Comparison of ENCODE assay signal across 10 mouse cellular contexts in genomic region chr3:118435248-118435647, GRCm38 (mm10).
DNase-seq lines count a peak whose midpoint lies in the region; ATAC-seq and TF ChIP-seq lines count a peak whose summit lies in the region.
"Had no signal": no experiment of that assay in that cellular context is flagged by ENCODE, and none has a peak within 500 bp of the region (broad histone marks: within the 10 kb centered on the region; RNA-seq: fewer than 3 reads in every experiment).

No protein-coding gene starts in this region.

- H3K27me3 ChIP-seq in testis, adult 2 months (ENCODE audit: control insufficient read depth, insufficient read depth, low read length): peaks cover 8% of the 10 kb centered on the region
- peaks cover 58% of the 10 kb centered on the region for H3K27me3 ChIP-seq in limb, embryonic 13.5 days
- H3K27me3 ChIP-seq in stomach, postnatal 0 days (ENCODE audit: control insufficient read depth, insufficient read depth, low read length): 0 out of 2 replicates have a peak, but pooled peaks cover 4% of the 10 kb centered on the region

- peaks cover 8% of the 10 kb centered on the region for H3K4me1 ChIP-seq in testis, adult 2 months (ENCODE audit: control insufficient read depth, insufficient read depth, low read length)
- peaks cover 27% of the 10 kb centered on the region for H3K4me1 ChIP-seq in limb, embryonic 13.5 days
- no peaks in the 10 kb centered on the region for H3K4me1 ChIP-seq in stomach, postnatal 0 days (replicated peaks; ENCODE audit: control insufficient read depth, insufficient read depth)

- peak overlapping the region; percentile 49 for H3K4me3 ChIP-seq in testis, adult 2 months (ENCODE audit: control insufficient read depth, low read depth, low read length)
- peak overlapping the region; percentile 49 for H3K4me3 ChIP-seq in limb, embryonic 13.5 days
- peak overlapping the region; percentile 40; the same call in 1 of the 2 replicates for H3K4me3 ChIP-seq in stomach, postnatal 0 days (ENCODE audit: low read depth, low read length)
- H3K4me3 ChIP-seq: megakaryocyte, embryonic 14.5 days had no signal

- no peak for TF ChIP-seq CTCF in testis, adult 2 months (IDR thresholded peaks at IDR 0.05; ENCODE audit: control insufficient read depth, insufficient read depth, insufficient replicate concordance, low read depth, low read length)
- TF ChIP-seq CTCF in stomach, postnatal 0 days (IDR thresholded peaks at IDR 0.05; ENCODE audit: low read depth): no peak

- H3K9me3 ChIP-seq in limb, embryonic 13.5 days: no peaks in the 10 kb centered on the region
- H3K9me3 ChIP-seq in stomach, postnatal 0 days (ENCODE audit: control insufficient read depth, low read length): no peaks in the 10 kb centered on the region

- no peak for DNase-seq in frontal cortex, postnatal 36 days (ENCODE audit: low spot score in 2 of 2)
- no peak for DNase-seq in testis, postnatal 14 days (ENCODE audit: low spot score)
- no peak for DNase-seq in stomach, postnatal 0 days (ENCODE audit: low spot score)
- DNase-seq in adipocyte (ENCODE audit: low spot score): no peak
- no peak for DNase-seq in testis, postnatal 10 days (ENCODE audit: low spot score)
- DNase-seq: cerebellum, adult 8-10 months had no signal

- H3K9ac ChIP-seq in limb, embryonic 13.5 days: no peak overlapping the region
- no peak overlapping the region for H3K9ac ChIP-seq in stomach, postnatal 0 days (ENCODE audit: low read length)

- no peaks in the 10 kb centered on the region for H3K36me3 ChIP-seq in testis, adult 2 months (ENCODE audit: control insufficient read depth, insufficient read depth, low read length)
- H3K36me3 ChIP-seq in limb, embryonic 13.5 days: no peaks in the 10 kb centered on the region
- no peaks in the 10 kb centered on the region for H3K36me3 ChIP-seq in stomach, postnatal 0 days (ENCODE audit: control insufficient read depth, insufficient read depth, low read length)

- TF ChIP-seq POLR2A in testis, adult 2 months (IDR thresholded peaks at IDR 0.05; ENCODE audit: control insufficient read depth, low read depth, low read length): no peak

- WGBS in limb, embryonic 13.5 days: 8% methylated on average over 9 of the region's 9 CpGs
- WGBS in stomach, postnatal 0 days: 15% methylated on average over 9 of the region's 9 CpGs

- peak overlapping the region; percentile 89 for H3K4me2 ChIP-seq in limb, embryonic 13.5 days (replicated peaks)
- H3K4me2 ChIP-seq in stomach, postnatal 0 days (replicated peaks; ENCODE audit: low read depth): peak overlapping the region; percentile 31

- peak; percentile 14; the same call in 1 of the 2 replicates for ATAC-seq in frontal cortex, adult (ENCODE audit: low TSS enrichment)
- no peak for ATAC-seq in limb, embryonic 13.5 days (ENCODE audit: low FRiP score, low read depth)
- ATAC-seq in stomach, postnatal 0 days (ENCODE audit: low FRiP score, low TSS enrichment): no peak

- no peak overlapping the region for H3K27ac ChIP-seq in testis, adult 2 months (ENCODE audit: control insufficient read depth, insufficient read depth, low read depth, low read length)
- no peak overlapping the region for H3K27ac ChIP-seq in limb, embryonic 13.5 days
- no peak overlapping the region for H3K27ac ChIP-seq in stomach, postnatal 0 days (replicated peaks)

- TF ChIP-seq EP300 in stomach, postnatal 0 days (optimal IDR thresholded peaks at IDR 0.05): no peak
